Mouse (Mus musculus) liver, postnatal 0 days (tissue): Measurements from ENCODE around the gene Abhd11.

Experiments
- CTCF ChIP-seq: sonication (generic); IDR thresholded peaks from 2 replicates; pipeline ENCODE4 v1.5.1; 2016; ENCODE audit warnings: antibody characterized with exemption, low read depth
- EP300 ChIP-seq: IDR thresholded peaks from 2 replicates; pipeline ENCODE4 v1.6.1; 2016; ENCODE audit warnings: antibody characterized with exemption, low read depth, mild to moderate bottlenecking

DNA sequence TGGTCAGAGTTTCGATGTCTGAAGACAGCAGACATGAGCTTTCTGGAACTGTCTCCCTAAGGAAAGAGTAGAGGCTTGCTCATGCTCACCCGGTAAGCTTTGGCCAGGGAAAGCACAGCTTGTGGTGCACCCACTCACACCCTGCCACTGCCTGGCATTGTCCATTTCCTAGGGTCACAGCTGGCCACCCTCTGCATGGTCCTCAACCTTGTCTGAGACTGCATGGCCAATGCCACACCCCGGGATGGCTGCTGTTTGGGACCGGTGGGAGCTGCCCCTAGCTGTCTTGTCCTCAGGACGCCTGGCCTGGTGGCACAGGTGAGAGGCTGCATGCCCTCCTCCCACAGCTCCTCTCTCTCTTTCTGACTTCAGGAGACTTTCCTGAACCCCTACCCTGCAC, 39.6 kb downstream of the Abhd11 start:
- no peak for TF ChIP-seq CTCF
- no peak for TF ChIP-seq EP300
